Mouse (Mus musculus) G1E (cell line): Measurements from ENCODE around the gene Pcca.

Experiments
- CTCF ChIP-seq: IDR thresholded peaks from 2 replicates; pipeline ENCODE4 v1.5.1; 2012; ENCODE audit warnings: low read depth, low read length, inconsistent platforms, mixed read lengths
- GATA2 ChIP-seq: IDR thresholded peaks from 2 replicates; pipeline ENCODE4 v1.6.1; 2012; ENCODE audit warnings: low read depth, low read length, inconsistent platforms, borderline replicate concordance

- TF ChIP-seq CTCF (no peak), GATA2 (no peak)
These were observed 23.2 kb downstream of the Pcca start for GRCm38 (mm10) chr14:122557353-122557752.
